Mouse (Mus musculus): ENCODE measurements at regions not wholly inside any gene's neighbourhood (a gene's known extent, or its start where the extent isn't known, plus 50 kb on each side); places are given as distances from the start of the nearest gene placed in this dataset.
"Not testable (repeated sequence)": the region's sequence is repeated elsewhere in the genome, so short reads cannot be mapped to it uniquely, and the experiment has no call there.

DNA sequence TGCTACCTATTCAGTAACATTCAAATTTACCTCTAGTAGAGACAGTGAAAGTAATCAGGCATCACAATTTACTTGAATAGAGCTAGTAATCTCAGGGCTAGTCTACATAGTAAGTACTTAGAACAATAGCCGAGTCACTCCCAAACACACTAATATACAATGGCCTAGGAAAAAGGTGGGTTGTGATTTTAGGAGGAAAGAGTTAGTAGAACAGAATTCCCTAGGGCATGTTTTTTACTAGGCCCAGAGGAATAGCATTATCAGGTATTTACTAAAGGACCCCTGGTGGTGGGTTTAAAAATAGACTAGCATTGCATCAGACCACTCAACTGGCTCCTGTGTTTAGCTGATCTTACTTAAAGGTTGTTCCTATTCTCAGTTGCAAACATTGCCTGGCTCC, 535.8 kb downstream of the Mat2b start:
- not testable (repeated sequence) for H3K4me3 ChIP-seq (replicated peaks; ENCODE audit: low read length); H3K9me3 ChIP-seq (ENCODE audit: control insufficient read depth, low read length); H3K4me2 ChIP-seq (ENCODE audit: low read length); H3K27me3 ChIP-seq (replicated peaks; ENCODE audit: control insufficient read depth, insufficient read depth, low read length); H3K36me3 ChIP-seq (ENCODE audit: control insufficient read depth, insufficient read depth); H3K4me1 ChIP-seq (replicated peaks; ENCODE audit: control insufficient read depth, insufficient read depth, low read length); H3K27ac ChIP-seq (ENCODE audit: low read length); H3K9ac ChIP-seq (replicated peaks; ENCODE audit: low read depth, low read length); ATAC-seq
- 91% methylated on average over 1 of the region's 1 CpGs for WGBS

DNA sequence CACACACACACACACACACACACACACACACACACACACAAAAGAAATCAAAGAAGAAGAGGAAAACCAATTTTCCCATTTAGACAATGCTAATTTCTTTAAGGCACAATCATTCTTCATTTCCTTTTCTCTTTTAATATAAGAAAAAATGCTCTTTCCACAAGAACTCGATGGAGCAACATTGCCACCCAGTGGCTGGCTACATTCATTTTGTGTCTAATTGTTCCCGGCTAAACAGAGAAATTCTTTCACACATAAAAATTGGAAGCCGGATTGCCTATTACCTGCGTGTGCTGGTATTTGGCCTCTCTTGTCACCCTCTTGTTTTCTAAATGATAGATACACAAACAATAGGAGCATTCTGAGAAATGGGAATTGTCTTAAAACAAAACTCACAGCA, 545.7 kb downstream of the Mat2b start:
- H3K9ac ChIP-seq (replicated peaks; ENCODE audit: low read depth, low read length) = no peak overlapping the region
- ATAC-seq = 0 out of 2 replicates have a peak, but pooled peaks have one; percentile 28

DNA sequence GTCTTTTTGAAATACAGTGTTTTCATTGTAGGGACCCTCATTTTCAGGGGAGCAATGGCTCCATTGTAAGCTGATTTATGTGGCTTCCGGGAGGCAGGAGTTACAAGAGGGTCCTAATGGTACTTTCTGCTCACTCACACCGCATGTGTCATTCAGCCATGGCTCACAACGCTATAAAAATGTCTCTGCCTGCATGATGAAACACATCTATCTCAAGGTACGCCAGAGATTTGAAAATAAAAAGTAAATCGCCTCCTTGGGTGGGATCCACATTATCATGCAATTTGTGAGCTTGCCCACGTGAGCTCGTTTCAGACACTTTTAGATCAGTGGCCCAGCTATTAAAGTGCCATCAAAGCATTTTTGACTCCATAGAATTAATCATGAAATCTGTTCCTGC, 557.2 kb downstream of the Mat2b start:
- Histone ChIP-seq H3K27ac (ENCODE audit: low read length) (no peak overlapping the region), H3K4me1 (replicated peaks; ENCODE audit: control insufficient read depth, insufficient read depth, low read length) (no peaks in the 10 kb centered on the region), H3K36me3 (ENCODE audit: control insufficient read depth, insufficient read depth) (no peaks in the 10 kb centered on the region), H3K9me3 (ENCODE audit: control insufficient read depth, low read length) (0 out of 2 replicates have a peak, but pooled peaks cover 2% of the 10 kb centered on the region), H3K4me3 (replicated peaks; ENCODE audit: low read length) (no peak overlapping the region), H3K27me3 (replicated peaks; ENCODE audit: control insufficient read depth, insufficient read depth, low read length) (no peaks in the 10 kb centered on the region), H3K9ac (replicated peaks; ENCODE audit: low read depth, low read length) (no peak overlapping the region), H3K4me2 (ENCODE audit: low read length) (no peak overlapping the region)
- ATAC-seq = no peak
- 66% methylated on average over 7 of the region's 7 CpGs for WGBS

More for the DNA sequence above, 545.7 kb downstream of the Mat2b start:
- Histone ChIP-seq H3K9me3 (ENCODE audit: control insufficient read depth, low read length) (no peaks in the 10 kb centered on the region), H3K4me2 (ENCODE audit: low read length) (no peak overlapping the region), H3K4me1 (replicated peaks; ENCODE audit: control insufficient read depth, insufficient read depth, low read length) (0 out of 2 replicates have a peak, but pooled peaks cover 2% of the 10 kb centered on the region), H3K27ac (ENCODE audit: low read length) (peak overlapping the region; percentile 23; the same call in 1 of the 2 replicates), H3K4me3 (replicated peaks; ENCODE audit: low read length) (no peak overlapping the region), H3K36me3 (ENCODE audit: control insufficient read depth, insufficient read depth) (no peaks in the 10 kb centered on the region), H3K27me3 (replicated peaks; ENCODE audit: control insufficient read depth, insufficient read depth, low read length) (no peaks in the 10 kb centered on the region; the same call in 1 of the 2 replicates)
- whole genome bisulfite sequencing = 10% methylated on average over 4 of the region's 4 CpGs

DNA sequence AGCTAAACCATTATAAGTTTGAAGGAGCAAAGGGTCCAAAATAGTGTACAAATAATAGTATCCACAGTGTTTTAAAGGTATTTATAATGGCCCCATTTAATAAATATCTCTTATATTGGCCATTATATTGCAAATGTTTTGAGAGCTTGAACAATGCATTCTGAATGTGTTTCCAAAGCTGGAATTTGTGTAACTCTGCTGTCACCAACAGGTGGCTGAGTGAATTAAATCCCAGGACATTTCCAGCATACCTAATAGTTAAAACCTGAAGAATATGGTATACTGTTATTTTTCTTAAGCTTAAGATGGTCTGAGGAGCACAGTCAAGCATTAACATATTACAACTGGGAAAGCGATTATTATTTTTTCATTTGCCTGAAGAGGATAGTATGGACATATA, 592.4 kb downstream of the Mat2b start:
- Histone ChIP-seq H3K27me3 (replicated peaks; ENCODE audit: control insufficient read depth, insufficient read depth, low read length) (no peaks in the 10 kb centered on the region), H3K36me3 (ENCODE audit: control insufficient read depth, insufficient read depth) (no peaks in the 10 kb centered on the region), H3K9ac (replicated peaks; ENCODE audit: low read depth, low read length) (no peak overlapping the region), H3K9me3 (ENCODE audit: control insufficient read depth, low read length) (no peaks in the 10 kb centered on the region), H3K27ac (ENCODE audit: low read length) (no peak overlapping the region), H3K4me1 (replicated peaks; ENCODE audit: control insufficient read depth, insufficient read depth, low read length) (no peaks in the 10 kb centered on the region), H3K4me2 (ENCODE audit: low read length) (no peak overlapping the region), H3K4me3 (replicated peaks; ENCODE audit: low read length) (no peak overlapping the region)
- 97% methylated on average over 1 of the region's 1 CpGs for WGBS
- ATAC-seq = no peak

DNA sequence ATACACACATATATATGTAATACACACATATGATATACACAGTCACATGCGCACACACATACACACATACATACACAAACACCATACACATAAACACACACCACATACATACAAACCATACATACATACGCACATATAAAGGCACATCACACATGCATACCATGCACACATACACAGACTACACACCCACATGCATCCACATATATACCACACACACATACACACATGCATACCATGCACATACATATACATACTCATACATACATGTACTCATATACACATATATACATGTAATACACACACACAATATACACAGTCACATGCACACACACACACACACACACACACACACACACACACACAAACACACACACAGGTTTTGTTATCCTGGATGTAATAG, 620.7 kb downstream of the Mat2b start:
- no peak overlapping the region for H3K27ac ChIP-seq (ENCODE audit: low read length)
- no peak overlapping the region for H3K9ac ChIP-seq (replicated peaks; ENCODE audit: low read depth, low read length)
- H3K4me1 ChIP-seq (replicated peaks; ENCODE audit: control insufficient read depth, insufficient read depth, low read length) = no peaks in the 10 kb centered on the region
- no peak overlapping the region for H3K4me2 ChIP-seq (ENCODE audit: low read length)
- H3K36me3 ChIP-seq (ENCODE audit: control insufficient read depth, insufficient read depth) = no peaks in the 10 kb centered on the region
- H3K9me3 ChIP-seq (ENCODE audit: control insufficient read depth, low read length) = no peaks in the 10 kb centered on the region
- no peak for ATAC-seq
- H3K27me3 ChIP-seq (replicated peaks; ENCODE audit: control insufficient read depth, insufficient read depth, low read length) = no peaks in the 10 kb centered on the region
- WGBS = 97% methylated on average over 2 of the region's 2 CpGs
- no peak overlapping the region for H3K4me3 ChIP-seq (replicated peaks; ENCODE audit: low read length)

DNA sequence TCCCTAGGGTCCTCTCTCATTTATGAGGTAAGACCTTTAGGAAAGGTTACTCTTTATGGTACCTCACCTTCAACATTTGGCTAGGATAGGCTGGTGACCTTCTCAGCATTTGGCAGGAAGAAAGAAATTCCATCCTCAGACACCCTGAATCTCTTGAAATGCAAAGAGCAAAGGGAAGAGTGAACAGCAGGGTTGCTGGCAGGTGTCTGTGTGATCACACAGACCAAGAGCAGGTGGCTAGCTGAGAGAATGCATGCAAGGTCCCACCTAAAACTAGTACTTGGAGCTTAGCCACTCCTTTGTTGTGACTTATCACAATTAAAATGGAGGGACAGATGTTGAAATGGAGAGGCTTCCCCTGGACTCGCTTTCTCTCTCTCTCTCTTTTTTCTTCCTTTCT, 644.5 kb downstream of the Mat2b start:
- H3K9me3 ChIP-seq (ENCODE audit: control insufficient read depth, low read length) = no peaks in the 10 kb centered on the region
- no peak overlapping the region for H3K4me3 ChIP-seq (replicated peaks; ENCODE audit: low read length)
- WGBS = 48% methylated on average over 1 of the region's 1 CpGs
- no peaks in the 10 kb centered on the region for H3K4me1 ChIP-seq (replicated peaks; ENCODE audit: control insufficient read depth, insufficient read depth, low read length)
- H3K4me2 ChIP-seq (ENCODE audit: low read length) = no peak overlapping the region
- H3K9ac ChIP-seq (replicated peaks; ENCODE audit: low read depth, low read length) = no peak overlapping the region
- no peaks in the 10 kb centered on the region for H3K36me3 ChIP-seq (ENCODE audit: control insufficient read depth, insufficient read depth)
- ATAC-seq = no peak
- no peak overlapping the region for H3K27ac ChIP-seq (ENCODE audit: low read length)
- H3K27me3 ChIP-seq (replicated peaks; ENCODE audit: control insufficient read depth, insufficient read depth, low read length) = no peaks in the 10 kb centered on the region

DNA sequence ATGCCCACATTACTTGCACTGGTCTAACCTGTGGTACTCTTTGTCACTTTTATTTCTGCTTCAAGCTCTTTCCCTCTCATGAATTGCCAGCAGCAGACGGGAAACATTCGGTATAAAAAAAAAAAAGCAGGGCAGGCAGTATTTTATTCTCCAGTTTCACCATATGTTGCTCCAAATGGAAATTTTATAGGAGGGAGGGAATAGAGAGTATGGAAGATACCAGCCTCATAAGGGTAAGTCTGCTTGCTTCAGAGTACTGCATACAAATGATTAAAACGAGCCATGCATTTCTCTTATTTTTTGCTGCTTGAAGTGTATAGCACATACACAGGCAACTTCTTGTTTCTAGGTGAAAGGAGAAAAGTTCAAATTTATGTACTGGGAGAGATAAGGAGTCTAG, 667.5 kb downstream of the Mat2b start:
- Histone ChIP-seq H3K9me3 (ENCODE audit: control insufficient read depth, low read length) (no peaks in the 10 kb centered on the region), H3K36me3 (ENCODE audit: control insufficient read depth, insufficient read depth) (no peaks in the 10 kb centered on the region), H3K4me1 (replicated peaks; ENCODE audit: control insufficient read depth, insufficient read depth, low read length) (0 out of 2 replicates have a peak, but pooled peaks cover 4% of the 10 kb centered on the region), H3K9ac (replicated peaks; ENCODE audit: low read depth, low read length) (no peak overlapping the region), H3K27ac (ENCODE audit: low read length) (no peak overlapping the region), H3K4me3 (replicated peaks; ENCODE audit: low read length) (no peak overlapping the region), H3K27me3 (replicated peaks; ENCODE audit: control insufficient read depth, insufficient read depth, low read length) (no peaks in the 10 kb centered on the region), H3K4me2 (ENCODE audit: low read length) (no peak overlapping the region)
- WGBS = 67% methylated on average over 3 of the region's 3 CpGs
- peak; percentile 77 for ATAC-seq

DNA sequence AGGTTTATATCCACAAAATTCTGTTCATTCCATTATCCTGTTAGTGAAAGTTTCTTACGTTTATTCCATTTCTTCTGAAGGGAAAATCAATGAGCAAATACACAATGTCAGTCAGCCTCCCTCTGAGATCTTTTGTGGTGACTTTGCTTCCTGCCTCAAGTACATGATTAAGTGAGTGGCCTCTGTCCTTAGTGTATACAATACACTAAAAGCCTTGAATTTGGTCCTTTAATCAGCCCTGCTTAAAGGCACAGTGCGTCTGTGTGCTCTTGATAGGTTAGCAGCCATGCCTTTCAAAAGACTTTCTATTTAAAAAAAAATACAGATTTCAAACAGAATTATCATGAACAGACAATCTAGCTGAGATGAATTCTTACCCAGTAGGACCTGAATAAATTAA, 695.5 kb downstream of the Mat2b start:
- Histone ChIP-seq H3K4me1 (replicated peaks; ENCODE audit: control insufficient read depth, insufficient read depth, low read length) (no peaks in the 10 kb centered on the region), H3K4me2 (ENCODE audit: low read length) (no peak overlapping the region), H3K9me3 (ENCODE audit: control insufficient read depth, low read length) (no peaks in the 10 kb centered on the region), H3K27me3 (replicated peaks; ENCODE audit: control insufficient read depth, insufficient read depth, low read length) (no peaks in the 10 kb centered on the region), H3K36me3 (ENCODE audit: control insufficient read depth, insufficient read depth) (no peaks in the 10 kb centered on the region), H3K27ac (ENCODE audit: low read length) (no peak overlapping the region), H3K4me3 (replicated peaks; ENCODE audit: low read length) (no peak overlapping the region), H3K9ac (replicated peaks; ENCODE audit: low read depth, low read length) (no peak overlapping the region)
- ATAC-seq = no peak
- 12% methylated on average over 2 of the region's 2 CpGs for WGBS

DNA sequence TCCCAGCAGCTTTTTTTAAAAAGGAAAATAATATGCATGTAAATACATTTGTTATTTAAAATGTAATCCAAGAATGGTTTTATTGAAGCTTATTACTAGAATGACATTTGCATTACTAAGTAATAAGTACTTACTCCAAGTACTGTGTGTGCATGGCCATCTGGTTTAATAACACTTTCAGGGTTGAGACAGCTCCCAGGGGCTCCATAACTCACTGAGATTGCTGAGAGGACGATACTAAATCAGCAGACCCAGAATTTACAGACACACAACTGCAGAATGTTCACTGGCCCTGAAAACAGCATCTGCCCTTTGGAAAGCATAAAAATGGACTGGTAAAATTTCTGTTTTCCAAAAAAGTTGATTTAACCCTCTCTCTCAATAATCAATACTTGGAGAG, 696.4 kb downstream of the Mat2b start:
- WGBS = 67% methylated on average over 1 of the region's 1 CpGs
- no peaks in the 10 kb centered on the region for H3K4me1 ChIP-seq (replicated peaks; ENCODE audit: control insufficient read depth, insufficient read depth, low read length)
- no peak overlapping the region for H3K27ac ChIP-seq (ENCODE audit: low read length)
- H3K4me2 ChIP-seq (ENCODE audit: low read length) = no peak overlapping the region
- H3K9me3 ChIP-seq (ENCODE audit: control insufficient read depth, low read length) = no peaks in the 10 kb centered on the region
- no peaks in the 10 kb centered on the region for H3K27me3 ChIP-seq (replicated peaks; ENCODE audit: control insufficient read depth, insufficient read depth, low read length)
- ATAC-seq = no peak
- no peaks in the 10 kb centered on the region for H3K36me3 ChIP-seq (ENCODE audit: control insufficient read depth, insufficient read depth)
- no peak overlapping the region for H3K4me3 ChIP-seq (replicated peaks; ENCODE audit: low read length)
- H3K9ac ChIP-seq (replicated peaks; ENCODE audit: low read depth, low read length) = no peak overlapping the region

DNA sequence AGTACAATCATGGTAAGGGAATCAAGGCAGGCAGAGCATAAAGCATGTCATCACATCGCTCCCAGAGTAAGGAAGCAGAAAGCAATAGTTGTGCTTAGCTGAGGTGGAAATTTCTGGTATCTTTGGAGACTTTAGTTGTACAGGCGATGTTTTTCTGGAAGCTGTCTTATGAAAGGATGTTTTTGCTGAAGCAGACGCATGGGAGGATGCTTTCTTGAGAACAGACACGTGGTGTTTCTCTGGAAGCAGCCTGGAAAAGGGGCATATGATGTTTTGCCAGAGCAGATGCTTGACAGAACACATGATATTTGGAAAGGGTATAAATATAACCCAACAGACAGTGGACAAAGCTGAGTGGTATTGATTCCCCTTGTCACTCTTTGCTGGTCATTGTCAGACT, 722.4 kb downstream of the Mat2b start:
- no peaks in the 10 kb centered on the region for H3K9me3 ChIP-seq (ENCODE audit: control insufficient read depth, low read length)
- ATAC-seq = no peak
- H3K4me3 ChIP-seq (replicated peaks; ENCODE audit: low read length) = no peak overlapping the region
- H3K9ac ChIP-seq (replicated peaks; ENCODE audit: low read depth, low read length) = no peak overlapping the region
- no peaks in the 10 kb centered on the region for H3K27me3 ChIP-seq (replicated peaks; ENCODE audit: control insufficient read depth, insufficient read depth, low read length)
- no peak overlapping the region for H3K27ac ChIP-seq (ENCODE audit: low read length)
- H3K36me3 ChIP-seq (ENCODE audit: control insufficient read depth, insufficient read depth) = no peaks in the 10 kb centered on the region
- H3K4me1 ChIP-seq (replicated peaks; ENCODE audit: control insufficient read depth, insufficient read depth, low read length) = no peaks in the 10 kb centered on the region
- H3K4me2 ChIP-seq (ENCODE audit: low read length) = no peak overlapping the region
- 76% methylated on average over 4 of the region's 4 CpGs for WGBS
